Mouse (Mus musculus) limb, embryonic 10.5 days (tissue): ENCODE data around the gene Phf5a. TPM values are rescaled to one million over a fixed set of nuclear protein-coding genes. Genes with fewer than 3 reads are reported as not detected.
A peak's percentile ranks its signal among the peaks of the same experiment; 100 is the strongest.

Experiments
- DNase-seq: peaks from one replicate; pipeline ENCODE4 v3.0.0-alpha.2; 2017; ENCODE audit warnings: low spot score
- H3K27ac ChIP-seq: fragments of 300-500 bp; sonication (generic); 2 replicates; pipeline ENCODE4 v1.5.1; 2016; ENCODE audit warnings: mild to moderate bottlenecking
- H3K27me3 ChIP-seq: fragments of 300-500 bp; sonication (generic); 2 replicates; pipeline ENCODE4 v1.6.1; 2016; ENCODE audit warnings: low read depth, mild to moderate bottlenecking; ENCODE audit not compliant: poor library complexity, severe bottlenecking
- H3K36me3 ChIP-seq: fragments of 300-500 bp; sonication (generic); 2 replicates; pipeline ENCODE4 v1.6.1; 2016; ENCODE audit warnings: mild to moderate bottlenecking, moderate library complexity
- H3K4me1 ChIP-seq: fragments of 300-500 bp; sonication (generic); 2 replicates; pipeline ENCODE4 v1.6.1; 2016
- H3K4me3 ChIP-seq: fragments of 300-500 bp; sonication (generic); 2 replicates; pipeline ENCODE4 v1.5.1; 2016; ENCODE audit warnings: mild to moderate bottlenecking, moderate library complexity
- H3K9me3 ChIP-seq: fragments of 300-500 bp; sonication (generic); replicated peaks from 2 replicates; pipeline ENCODE4 v1.6.1; 2016; ENCODE audit warnings: mild to moderate bottlenecking
- WGBS: fragments of 180-500 bp; shearing (Covaris S2); methylation state at CpG from one replicate; pipeline ENCODE4 v1.1.7; 2016; 5-methylcytosine and 5-hydroxymethylcytosine counted together
- polyA plus RNA-seq: library from polyadenylated mRNA; unstranded; fragments of >200 nt; fragmentation: Nextera tagmentation; extraction: Ambion mirVana; gene quantifications from 2 replicates; pipeline ENCODE4 v1.2.1, GENCODE M21; 2016

The Phf5a gene
- polyA plus RNA-seq, 1 experiment from 2014 or later: 256 TPM

DNA sequence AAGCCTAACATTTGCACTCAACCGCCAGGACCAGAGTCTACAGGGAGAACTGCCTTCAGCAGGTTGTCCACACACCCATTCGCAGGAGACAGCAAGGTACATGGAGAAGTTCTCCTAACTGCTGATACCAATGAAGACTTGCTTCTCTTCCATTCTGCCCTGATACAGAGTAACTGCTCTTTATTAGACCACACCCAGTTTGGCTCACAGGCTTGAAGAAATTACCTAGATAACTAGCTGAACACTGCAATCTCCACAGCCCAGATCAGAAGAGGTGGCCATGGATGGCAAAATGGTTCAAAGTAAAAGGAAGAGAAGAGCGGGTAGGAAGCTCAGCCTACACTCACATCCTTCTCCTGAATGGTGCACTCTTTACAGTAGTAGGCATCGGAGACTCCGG, 1.7 kb downstream of the Phf5a start:
- WGBS: 97% methylated on average over 5 of the region's 5 CpGs
- H3K4me3 ChIP-seq: no peak overlapping the region
- H3K36me3 ChIP-seq: peaks cover 58% of the 10 kb centered on the region
- H3K27ac ChIP-seq: no peak overlapping the region
- no peaks in the 10 kb centered on the region for H3K27me3 ChIP-seq
- peaks cover 13% of the 10 kb centered on the region for H3K4me1 ChIP-seq
- no peaks in the 10 kb centered on the region for H3K9me3 ChIP-seq
- no peak for DNase-seq

- Histone ChIP-seq H3K9me3 (no peaks in the 10 kb centered on the region), H3K27me3 (no peaks in the 10 kb centered on the region), H3K4me3 (no peak overlapping the region), H3K4me1 (peaks cover 7% of the 10 kb centered on the region; the same call in 1 of the 2 replicates), H3K27ac (no peak overlapping the region), H3K36me3 (peaks cover 59% of the 10 kb centered on the region)
- no peak for DNase-seq
- 94% methylated on average over 7 of the region's 7 CpGs for WGBS
Observed at GRCm38 (mm10) chr15:81864238-81864637, 7.5 kb downstream of the Phf5a start.

- H3K36me3 ChIP-seq: peaks cover 22% of the 10 kb centered on the region
- peak overlapping the region; percentile 96 for H3K27ac ChIP-seq
- H3K27me3 ChIP-seq: no peaks in the 10 kb centered on the region
- H3K4me3 ChIP-seq: peak overlapping the region; percentile 95
- H3K4me1 ChIP-seq: peaks cover 32% of the 10 kb centered on the region
- H3K9me3 ChIP-seq: no peaks in the 10 kb centered on the region
- DNase-seq: no peak
- WGBS: 45% methylated on average over 8 of the region's 8 CpGs
Observed at GRCm38 (mm10) chr15:81860471-81861135, 11.1 kb downstream of the Phf5a start.

- peak overlapping the region; percentile 96 for H3K27ac ChIP-seq
- H3K36me3 ChIP-seq: peaks cover 20% of the 10 kb centered on the region
- peak; percentile 88 for DNase-seq
- H3K9me3 ChIP-seq: no peaks in the 10 kb centered on the region
- peak overlapping the region; percentile 95 for H3K4me3 ChIP-seq
- WGBS: under 1% methylated on average over 39 of the region's 39 CpGs
- H3K27me3 ChIP-seq: no peaks in the 10 kb centered on the region
- peaks cover 38% of the 10 kb centered on the region for H3K4me1 ChIP-seq
Observed at GRCm38 (mm10) chr15:81859330-81860255, 12.1 kb downstream of the Phf5a start.

- Histone ChIP-seq H3K27me3 (no peaks in the 10 kb centered on the region), H3K9me3 (no peaks in the 10 kb centered on the region), H3K27ac (peak within 1 kb of the TSS; percentile 96), H3K4me3 (peak within 1 kb of the TSS; percentile 95), H3K4me1 (peaks cover 38% of the 10 kb centered on the region), H3K36me3 (peaks cover 20% of the 10 kb centered on the region)
- under 1% methylated on average over 44 of the region's 44 CpGs for WGBS
- DNase-seq: peak; percentile 76
Observed at GRCm38 (mm10) chr15:81858517-81859329, 13.0 kb downstream of the Phf5a start, which contains the start of gene Tob2. Tob2 (minus strand) TSS chr15:81858796.

GRCm38 (mm10) chr15:81858138-81858516, 13.6 kb downstream of the Phf5a start:
- 0% methylated on average over 23 of the region's 23 CpGs for WGBS
- Histone ChIP-seq H3K27me3 (no peaks in the 10 kb centered on the region), H3K4me1 (peaks cover 38% of the 10 kb centered on the region), H3K9me3 (no peaks in the 10 kb centered on the region), H3K27ac (peak overlapping the region; percentile 96), H3K4me3 (peak overlapping the region; percentile 95), H3K36me3 (peaks cover 21% of the 10 kb centered on the region)
- DNase-seq: peak; percentile 96

- Histone ChIP-seq H3K4me1 (peaks cover 38% of the 10 kb centered on the region), H3K27me3 (no peaks in the 10 kb centered on the region), H3K9me3 (no peaks in the 10 kb centered on the region), H3K4me3 (peak overlapping the region; percentile 95), H3K27ac (peak overlapping the region; percentile 96), H3K36me3 (peaks cover 25% of the 10 kb centered on the region)
- under 1% methylated on average over 33 of the region's 33 CpGs for WGBS
- no peak for DNase-seq
Observed at GRCm38 (mm10) chr15:81857724-81858116, 14.0 kb downstream of the Phf5a start.

GRCm38 (mm10) chr15:81856938-81857723, 14.6 kb downstream of the Phf5a start:
- WGBS: under 1% methylated on average over 14 of the region's 14 CpGs
- Histone ChIP-seq H3K27ac (peak overlapping the region; percentile 96), H3K27me3 (no peaks in the 10 kb centered on the region), H3K4me1 (peaks cover 38% of the 10 kb centered on the region), H3K9me3 (no peaks in the 10 kb centered on the region), H3K36me3 (peaks cover 31% of the 10 kb centered on the region), H3K4me3 (peak overlapping the region; percentile 95)
- DNase-seq: no peak

- H3K9me3 ChIP-seq: no peaks in the 10 kb centered on the region
- peak overlapping the region; percentile 95 for H3K4me3 ChIP-seq
- H3K27me3 ChIP-seq: no peaks in the 10 kb centered on the region
- DNase-seq: peak; percentile 88
- WGBS: under 1% methylated on average over 28 of the region's 28 CpGs
- H3K4me1 ChIP-seq: peaks cover 38% of the 10 kb centered on the region
- peak overlapping the region; percentile 96 for H3K27ac ChIP-seq
- peaks cover 40% of the 10 kb centered on the region for H3K36me3 ChIP-seq
Observed at GRCm38 (mm10) chr15:81856030-81856790, 15.5 kb downstream of the Phf5a start.

DNA sequence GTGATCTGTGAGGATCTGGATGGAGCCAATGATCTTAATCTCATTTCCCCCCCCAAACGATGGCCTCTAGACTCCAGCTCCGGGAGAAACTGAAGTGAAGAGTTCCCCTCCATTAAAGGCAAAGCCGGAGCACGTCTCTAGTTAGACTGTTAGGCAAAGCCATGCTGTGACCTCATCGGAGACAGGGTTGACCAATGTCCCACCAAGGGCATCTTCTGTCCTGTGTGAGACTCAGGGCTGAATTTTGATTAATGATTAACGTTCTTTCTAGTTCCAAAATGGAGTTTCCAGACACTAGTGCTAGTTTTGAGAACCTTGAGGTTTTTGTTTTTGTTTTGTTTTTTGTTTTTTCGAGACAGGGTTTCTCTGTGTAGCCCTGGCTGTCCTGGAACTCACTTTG, 18.6 kb downstream of the Phf5a start:
- DNase-seq: no peak
- H3K36me3 ChIP-seq: peaks cover 69% of the 10 kb centered on the region
- H3K9me3 ChIP-seq: no peaks in the 10 kb centered on the region
- H3K27me3 ChIP-seq: no peaks in the 10 kb centered on the region
- no peak overlapping the region for H3K4me3 ChIP-seq
- no peak overlapping the region for H3K27ac ChIP-seq
- WGBS: 92% methylated on average over 7 of the region's 7 CpGs
- H3K4me1 ChIP-seq: peaks cover 28% of the 10 kb centered on the region

GRCm38 (mm10) chr15:81852411-81853000, 19.2 kb downstream of the Phf5a start:
- DNase-seq: no peak
- Histone ChIP-seq H3K27me3 (no peaks in the 10 kb centered on the region), H3K36me3 (peaks cover 75% of the 10 kb centered on the region), H3K4me1 (peaks cover 28% of the 10 kb centered on the region), H3K27ac (no peak overlapping the region), H3K9me3 (no peaks in the 10 kb centered on the region), H3K4me3 (no peak overlapping the region)
- WGBS: 93% methylated on average over 9 of the region's 9 CpGs
